Mouse (Mus musculus): ENCODE results near the gene N4bp2.

The N4bp2 gene

DNA sequence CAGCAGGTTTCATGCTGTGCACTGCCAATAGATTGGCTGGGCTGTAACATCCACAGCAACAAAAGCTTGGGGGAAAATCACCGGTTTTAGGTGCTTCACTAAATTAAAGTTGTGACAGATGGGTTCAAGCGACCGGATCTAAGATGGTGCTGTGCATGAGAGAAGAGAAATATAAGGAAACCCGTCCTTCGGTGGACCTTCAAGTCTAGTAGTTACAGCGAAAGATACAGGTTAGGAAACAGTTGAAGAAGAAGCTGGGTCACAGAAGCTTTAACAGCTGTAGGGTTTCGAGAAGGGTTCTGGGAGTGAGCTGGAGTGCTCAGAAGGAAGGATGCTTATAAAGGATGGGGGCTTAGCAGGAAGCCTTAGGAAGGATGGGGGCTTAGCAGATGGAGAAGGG is 101.2 kb downstream of the N4bp2 start:
- DNase-seq (ENCODE audit: low read depth): no peak

DNA sequence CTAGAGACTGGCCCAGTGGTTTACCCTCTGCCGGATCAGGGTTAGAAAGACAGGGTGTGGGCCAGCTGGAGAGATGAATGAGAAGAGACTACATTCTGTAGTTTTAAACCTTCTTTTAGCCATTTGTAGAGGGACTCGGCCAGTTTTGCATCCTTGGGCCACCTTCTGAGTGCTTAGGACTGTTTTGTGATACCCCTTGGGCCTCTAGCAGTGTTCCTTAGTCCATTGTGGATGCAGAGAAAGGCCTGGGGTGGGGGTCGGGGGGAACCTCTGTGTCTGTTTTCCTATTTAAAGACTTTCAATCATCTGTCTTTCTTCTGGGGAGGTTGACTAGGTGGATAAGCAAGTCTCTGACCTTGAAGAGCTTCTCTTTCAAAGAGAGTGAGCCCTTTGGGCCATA is 101.6 kb downstream of the N4bp2 start:
- no peak for DNase-seq (ENCODE audit: low read depth)

DNA sequence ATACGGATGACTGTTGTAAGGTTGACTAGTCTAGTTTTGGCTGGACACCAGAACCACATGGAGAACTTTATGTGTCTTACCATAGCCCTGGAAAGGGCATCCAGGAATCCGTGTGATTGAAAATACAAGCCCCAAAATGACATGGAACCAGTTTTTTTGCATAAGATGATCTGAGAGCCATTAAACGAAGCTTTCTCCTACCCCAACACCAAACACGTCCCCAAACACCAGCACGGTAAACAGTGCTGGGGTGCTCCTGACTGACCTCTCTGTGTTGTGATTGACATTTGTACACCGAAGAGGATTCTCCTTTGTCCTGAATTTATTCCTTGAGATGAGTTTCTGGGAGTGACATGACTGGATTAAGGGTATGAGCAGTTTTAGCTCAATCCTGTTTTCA is 103.3 kb downstream of the N4bp2 start:
- DNase-seq (ENCODE audit: low read depth): no peak

DNA sequence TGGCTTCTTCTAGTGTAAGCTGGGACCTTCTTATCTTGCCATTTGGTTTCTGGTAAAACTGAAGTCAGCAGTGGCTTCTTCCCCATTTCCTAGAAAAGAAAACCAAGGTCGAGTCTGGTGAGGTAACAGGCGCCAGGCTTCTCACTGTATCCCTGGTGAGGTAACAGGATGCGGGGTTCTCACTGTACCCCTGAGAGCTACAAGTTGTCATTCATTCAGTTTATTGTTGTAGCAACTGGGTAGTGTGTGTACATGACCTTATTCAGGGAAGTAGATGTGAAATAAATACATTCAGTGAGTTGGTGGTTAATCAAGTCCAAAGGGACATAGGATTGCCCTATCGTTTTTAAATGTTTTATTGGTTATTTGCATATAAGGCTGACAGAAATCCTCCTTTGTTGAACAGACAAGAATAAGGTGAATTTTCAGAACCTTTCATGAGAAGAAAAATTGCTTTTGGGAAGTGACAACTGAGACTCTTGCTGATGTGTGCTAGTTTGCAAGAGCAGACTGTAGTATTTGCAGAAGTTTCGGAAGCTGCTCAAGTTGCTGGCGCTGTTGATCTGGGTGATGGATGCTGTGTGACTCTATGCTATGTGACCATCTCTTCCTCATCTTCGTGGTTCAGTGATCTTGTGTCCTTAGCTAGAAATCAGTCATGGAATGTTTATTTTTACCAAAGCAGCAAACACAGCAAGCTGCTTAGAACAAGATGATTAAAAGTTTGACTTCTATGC is 104.2 kb downstream of the N4bp2 start:
- DNase-seq (ENCODE audit: low read depth): no peak

DNA sequence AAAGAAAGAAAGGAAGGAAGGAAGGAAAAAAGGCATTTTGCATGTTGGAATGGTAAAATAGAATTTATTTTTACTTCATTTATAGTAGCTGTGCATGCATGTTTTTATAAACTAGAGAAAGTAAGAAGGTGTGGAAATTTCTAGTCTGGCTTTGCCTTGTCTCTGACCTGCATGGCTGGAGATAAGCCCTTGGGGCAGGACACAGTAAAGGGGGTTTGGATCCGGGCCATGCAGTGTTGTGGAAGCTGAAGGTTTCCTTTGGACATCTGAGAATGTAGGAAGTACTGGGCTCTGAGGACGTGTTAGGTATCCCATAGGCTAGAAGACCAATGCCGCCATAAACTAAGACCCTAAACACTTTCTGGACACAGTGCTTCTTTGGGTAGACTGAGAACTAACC is 105.1 kb downstream of the N4bp2 start:
- DNase-seq (ENCODE audit: low read depth): no peak

DNA sequence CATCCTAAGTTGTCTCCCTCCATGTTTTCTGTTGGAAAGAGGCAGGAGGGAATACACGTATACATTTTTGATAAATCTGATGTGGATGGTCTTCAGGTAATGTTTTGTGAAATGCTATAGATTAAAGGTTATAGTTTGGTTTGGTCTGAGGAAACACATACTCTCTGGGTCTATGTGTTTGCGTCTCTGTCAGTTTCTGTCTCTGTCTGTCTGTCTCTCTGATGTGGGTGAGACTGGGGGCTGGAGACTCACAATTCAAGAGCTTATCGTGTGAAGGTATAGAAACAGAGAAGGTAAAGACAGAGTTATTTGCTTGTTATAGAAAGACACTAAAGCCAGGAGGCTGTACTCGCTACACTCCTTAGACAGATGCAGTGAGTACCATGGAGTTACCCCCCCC is 106.3 kb downstream of the N4bp2 start:
- DNase-seq (ENCODE audit: low read depth): no peak

DNA sequence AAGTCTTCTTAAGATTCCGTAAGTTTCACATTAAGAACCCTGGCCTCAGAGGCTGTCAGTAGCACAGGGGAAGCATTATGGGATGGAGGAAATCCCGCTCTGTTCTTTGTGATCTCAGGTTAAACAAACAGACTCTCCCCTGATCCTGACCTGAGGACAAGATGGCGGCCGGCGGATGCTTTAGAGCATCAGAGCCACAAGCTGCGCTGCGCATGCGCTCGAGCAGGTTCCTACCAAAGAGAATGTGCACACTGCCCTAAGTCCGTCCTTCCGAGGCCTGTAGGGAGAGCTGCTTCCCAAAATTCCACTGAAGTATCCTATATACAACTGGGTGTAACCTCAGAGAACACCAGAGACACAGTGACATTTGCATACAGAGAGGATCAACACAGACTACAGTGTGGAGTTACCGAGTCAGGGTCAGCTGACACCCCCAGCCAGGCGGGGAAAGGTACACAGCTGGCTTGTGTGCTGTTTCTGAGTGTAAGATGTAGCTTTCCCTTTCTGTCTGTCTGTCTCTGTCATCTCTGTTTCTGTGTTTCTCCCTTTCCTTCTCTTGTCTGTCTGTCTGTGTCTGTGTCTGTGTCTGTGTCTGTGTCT is 108.1 kb downstream of the N4bp2 start:
- DNase-seq (ENCODE audit: low read depth): no peak

DNA sequence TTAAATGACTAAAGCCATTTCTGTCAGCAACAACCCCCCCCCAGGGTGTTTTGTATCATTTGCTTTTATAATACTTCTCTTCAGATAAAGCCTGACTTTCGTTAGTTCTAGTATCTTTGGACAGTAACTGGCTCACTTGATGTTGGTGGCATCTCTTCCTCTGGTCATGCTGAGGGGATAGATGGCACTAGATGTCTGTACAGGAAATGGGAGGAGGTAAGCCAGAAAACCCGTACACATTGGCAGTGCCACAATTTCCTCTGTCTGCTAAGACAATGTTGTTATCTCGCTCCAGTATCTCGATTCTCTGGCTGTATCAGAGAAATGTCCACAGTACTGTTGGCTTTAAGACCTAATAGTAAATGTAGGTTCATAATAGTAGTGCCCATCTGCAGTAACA is 109.9 kb downstream of the N4bp2 start:
- no peak for DNase-seq (ENCODE audit: low read depth)

DNA sequence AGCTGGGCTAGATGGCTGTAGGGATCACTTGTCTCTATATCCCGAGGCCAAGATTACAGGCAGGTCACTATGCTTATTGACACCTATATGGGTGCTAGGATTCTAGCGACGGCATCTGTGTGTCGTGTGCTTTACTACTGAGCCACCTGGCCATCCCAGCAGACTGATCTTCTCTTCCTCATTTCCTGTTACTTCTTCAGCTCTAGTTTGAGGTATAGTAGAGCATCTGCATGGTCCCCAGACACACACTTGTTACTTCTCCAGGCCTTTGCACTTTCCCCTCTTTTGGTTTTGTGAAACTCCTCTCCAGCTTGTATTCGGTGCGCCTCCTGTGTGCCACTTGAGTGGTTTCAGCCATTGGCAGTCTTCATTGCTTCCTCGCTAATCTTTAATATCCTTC is 111.9 kb downstream of the N4bp2 start:
- DNase-seq (ENCODE audit: low read depth): no peak

DNA sequence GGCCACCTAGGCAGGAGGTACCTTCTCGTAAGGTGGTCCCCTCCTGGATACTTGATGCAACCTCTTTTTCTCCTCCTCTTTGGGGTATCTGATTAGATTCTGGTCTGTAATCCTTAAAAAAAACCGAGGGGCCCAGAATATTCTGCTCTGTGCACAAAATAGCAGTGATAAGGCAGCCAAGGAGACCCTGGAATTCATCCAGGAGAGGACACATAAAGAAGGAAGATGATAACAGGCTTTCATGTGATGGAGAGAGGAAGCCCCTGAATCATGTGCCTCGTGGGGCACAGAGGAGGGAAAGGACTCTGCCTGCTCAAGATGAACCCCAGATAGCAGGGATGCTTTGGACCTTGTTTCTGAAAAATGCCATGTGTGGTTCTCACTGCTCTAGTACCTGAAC is 115.0 kb downstream of the N4bp2 start:
- no peak for DNase-seq (ENCODE audit: low read depth)

Measured in fibroblast of lung, adult 2 months (primary cell).